Mouse (Mus musculus): ENCODE data around the gene Olfr1377. TPM values are rescaled to one million over a fixed set of nuclear protein-coding genes. Genes with fewer than 3 reads are reported as not detected.
"Not testable (repeated sequence)": the region's sequence is repeated elsewhere in the genome, so short reads cannot be mapped to it uniquely, and the experiment has no call there.

Gene Olfr1377
- polyA plus RNA-seq, 1 experiment from 2014 or later, result not detected

GRCm38 (mm10) chr11:51032851-51033250 lies 51.1 kb downstream of the Olfr1377 start:
- Histone ChIP-seq H3K27me3 (ENCODE audit: control insufficient read depth, insufficient read depth, low read length) (no peaks in the 10 kb centered on the region), H3K4me2 (ENCODE audit: low read depth, low read length) (no peak overlapping the region), H3K4me1 (ENCODE audit: control insufficient read depth, insufficient read depth, low read length) (no peaks in the 10 kb centered on the region), H3K9ac (ENCODE audit: low read length) (no peak overlapping the region), H3K36me3 (ENCODE audit: control insufficient read depth, insufficient read depth) (no peaks in the 10 kb centered on the region), H3K9me3 (replicated peaks; ENCODE audit: control insufficient read depth, low read length) (no peaks in the 10 kb centered on the region), H3K4me3 (ENCODE audit: low read length) (no peak overlapping the region), H3K27ac (ENCODE audit: low read length) (no peak overlapping the region)
- 27% methylated on average over 1 of the region's 1 CpGs for whole genome bisulfite sequencing
- ATAC-seq (replicated peaks; ENCODE audit: extremely low read depth, insufficient read depth, low FRiP score), result no peak

- not testable (repeated sequence) for H3K4me1 ChIP-seq (ENCODE audit: control insufficient read depth, insufficient read depth, low read length); H3K4me3 ChIP-seq (ENCODE audit: low read length); H3K27ac ChIP-seq (ENCODE audit: low read length); H3K27me3 ChIP-seq (ENCODE audit: control insufficient read depth, insufficient read depth, low read length); H3K9ac ChIP-seq (ENCODE audit: low read length); H3K9me3 ChIP-seq (replicated peaks; ENCODE audit: control insufficient read depth, low read length); H3K4me2 ChIP-seq (ENCODE audit: low read depth, low read length); ATAC-seq (replicated peaks; ENCODE audit: extremely low read depth, insufficient read depth, low FRiP score); H3K36me3 ChIP-seq (ENCODE audit: control insufficient read depth, insufficient read depth)
Observed at GRCm38 (mm10) chr11:51034141-51034540, 52.4 kb downstream of the Olfr1377 start.

GRCm38 (mm10) chr11:51035951-51036350 lies 54.2 kb downstream of the Olfr1377 start:
- Histone ChIP-seq H3K9me3 (replicated peaks; ENCODE audit: control insufficient read depth, low read length) (no peaks in the 10 kb centered on the region), H3K27ac (ENCODE audit: low read length) (no peak overlapping the region), H3K4me3 (ENCODE audit: low read length) (no peak overlapping the region), H3K4me2 (ENCODE audit: low read depth, low read length) (no peak overlapping the region), H3K9ac (ENCODE audit: low read length) (no peak overlapping the region), H3K4me1 (ENCODE audit: control insufficient read depth, insufficient read depth, low read length) (no peaks in the 10 kb centered on the region), H3K27me3 (ENCODE audit: control insufficient read depth, insufficient read depth, low read length) (no peaks in the 10 kb centered on the region; the same call in 1 of the 2 replicates), H3K36me3 (ENCODE audit: control insufficient read depth, insufficient read depth) (no peaks in the 10 kb centered on the region)
- ATAC-seq (replicated peaks; ENCODE audit: extremely low read depth, insufficient read depth, low FRiP score), result no peak
- WGBS, result 48% methylated on average over 2 of the region's 2 CpGs

Other genes starting within 250 kb of the Olfr1377 start
- gene Zfp354c, start 154.2 kb upstream of the Olfr1377 start, polyA plus RNA-seq (2015; fragmentation: Nextera tagmentation; extraction: Ambion mirVana), result 9.6 and 11.4 TPM in 2 replicates
- gene Zfp879, start 140.4 kb upstream of the Olfr1377 start, polyA plus RNA-seq (2015; fragmentation: Nextera tagmentation; extraction: Ambion mirVana), result 0.35 and 0.72 TPM in 2 replicates
- not detected in 2 replicates for gene Grm6, start 131.3 kb upstream of the Olfr1377 start, polyA plus RNA-seq (2015; fragmentation: Nextera tagmentation; extraction: Ambion mirVana)
- gene Zfp454, start 94.3 kb upstream of the Olfr1377 start, polyA plus RNA-seq (2015; fragmentation: Nextera tagmentation; extraction: Ambion mirVana), result 2.4 and 2.5 TPM in 2 replicates
- 5.9 and 6.9 TPM in 2 replicates for gene Zfp2, start 65.8 kb upstream of the Olfr1377 start, polyA plus RNA-seq (2015; fragmentation: Nextera tagmentation; extraction: Ambion mirVana)
- gene Zfp354b, start 50.3 kb upstream of the Olfr1377 start, polyA plus RNA-seq (2015; fragmentation: Nextera tagmentation; extraction: Ambion mirVana), result 0.81 and 1.1 TPM in 2 replicates
- not detected in 2 replicates for gene 4933414I15Rik, start 38.2 kb upstream of the Olfr1377 start, polyA plus RNA-seq (2015; fragmentation: Nextera tagmentation; extraction: Ambion mirVana)
- not detected in 2 replicates for gene Prop1, start 28.2 kb upstream of the Olfr1377 start, polyA plus RNA-seq (2015; fragmentation: Nextera tagmentation; extraction: Ambion mirVana)
- gene Olfr1378, start 15.4 kb upstream of the Olfr1377 start, polyA plus RNA-seq (2015; fragmentation: Nextera tagmentation; extraction: Ambion mirVana), result not detected in 2 replicates
- not detected in 2 replicates for gene Olfr51, start 21.6 kb downstream of the Olfr1377 start, polyA plus RNA-seq (2015; fragmentation: Nextera tagmentation; extraction: Ambion mirVana)
- not detected in 2 replicates for gene Olfr54, start 32.3 kb downstream of the Olfr1377 start, polyA plus RNA-seq (2015; fragmentation: Nextera tagmentation; extraction: Ambion mirVana)
- gene Olfr1375, start 66.1 kb downstream of the Olfr1377 start, polyA plus RNA-seq (2015; fragmentation: Nextera tagmentation; extraction: Ambion mirVana), result not detected in 2 replicates
- gene Zfp354a, start 77.3 kb downstream of the Olfr1377 start, polyA plus RNA-seq (2015; fragmentation: Nextera tagmentation; extraction: Ambion mirVana), result 5.4 and 5.7 TPM in 2 replicates
- gene Gm12569, start 238.5 kb downstream of the Olfr1377 start, polyA plus RNA-seq (2015; fragmentation: Nextera tagmentation; extraction: Ambion mirVana), result not detected in 2 replicates